Mouse (Mus musculus) CD4-positive helper T cell, adult 2 months (primary cell): ENCODE results near the gene Rnf13.

Experiments used
- DNase-seq: peaks from one replicate; pipeline ENCODE4 v3.0.0-alpha.2; 2012; ENCODE audit warnings: low read depth, missing footprints, low spot score

The Rnf13 gene

DNA sequence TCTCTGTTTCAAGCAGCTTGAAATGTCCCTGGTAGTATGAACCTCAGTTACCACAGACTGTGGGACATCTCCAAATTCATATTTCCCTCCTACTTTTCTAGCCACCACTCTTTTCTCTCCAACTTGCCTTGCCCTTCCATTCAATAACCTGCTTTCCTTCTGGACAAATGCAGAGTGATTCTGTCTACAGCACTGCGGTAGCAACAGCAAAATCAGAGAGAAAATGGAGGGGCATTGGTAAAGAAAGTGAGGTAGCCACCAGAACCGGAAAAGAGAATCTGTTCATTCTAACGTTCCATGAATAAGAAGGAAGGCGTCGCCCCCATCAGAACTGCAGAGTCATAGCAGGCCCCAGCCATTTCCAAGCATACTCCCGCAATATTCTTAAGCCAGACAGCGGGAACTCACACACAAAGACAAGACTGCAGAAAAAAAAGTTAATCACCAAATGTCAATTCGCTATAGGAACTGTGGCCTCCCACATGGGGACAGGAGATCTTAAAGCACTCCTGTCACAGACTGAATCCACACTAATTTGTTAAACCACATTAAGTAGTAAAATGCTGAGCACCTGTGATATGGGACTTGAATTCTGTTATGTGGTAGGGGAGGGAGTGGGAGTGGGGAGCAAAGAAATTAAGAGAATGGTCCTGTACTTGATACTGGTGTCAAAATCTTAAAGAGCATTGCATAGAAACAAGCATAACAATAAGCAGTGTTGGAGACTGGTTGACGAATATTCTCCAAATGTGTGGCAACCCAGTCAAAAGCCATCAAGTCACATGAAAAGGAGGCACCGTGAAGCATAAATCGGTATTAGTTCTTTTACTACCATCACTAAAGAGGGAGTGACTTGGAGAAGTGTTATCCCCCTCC, 110.2 kb downstream of the Rnf13 start:
- no peak for DNase-seq

- no peak for DNase-seq
Measured at GRCm38 (mm10) chr3:57846662-57846911, 110.7 kb downstream of the Rnf13 start.

GRCm38 (mm10) chr3:57846912-57847759, 111.3 kb downstream of the Rnf13 start:
- peak; percentile 77 for DNase-seq

GRCm38 (mm10) chr3:57847760-57848185, 111.9 kb downstream of the Rnf13 start, which contains the start of gene Pfn2:
TSS of gene Pfn2 (minus strand) at chr3:57848079.
- DNase-seq, result no peak

GRCm38 (mm10) chr3:57882945-57883344, 147.1 kb downstream of the Rnf13 start:
- DNase-seq, result no peak
